Mouse (Mus musculus): ENCODE results near the gene Arhgap15. TPM values are rescaled to one million over a fixed set of nuclear protein-coding genes. Genes with fewer than 3 reads are reported as not detected.

The Arhgap15 gene
- polyA plus RNA-seq, 1 experiment = 42.7 TPM

DNA sequence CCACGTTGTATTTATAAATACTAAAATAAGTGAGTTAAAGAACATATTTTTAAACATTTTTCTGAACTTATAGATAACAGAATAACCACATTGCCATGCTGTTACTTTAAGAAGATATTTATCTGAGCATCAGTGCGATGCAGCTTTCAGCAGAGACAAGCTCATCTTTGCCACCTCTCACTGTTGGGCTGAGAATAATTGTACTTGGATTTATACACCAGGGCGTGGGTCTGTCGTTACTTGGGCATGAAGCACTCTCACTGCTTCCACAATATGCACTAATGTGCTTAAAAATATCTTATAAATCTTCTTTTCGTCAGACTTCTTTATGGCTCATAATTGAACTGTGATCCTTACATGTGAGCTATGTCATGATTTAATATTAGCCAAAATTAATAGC, 372.5 kb downstream of the Arhgap15 start:
- no peak overlapping the region for H3K4me3 ChIP-seq (ENCODE audit: insufficient read depth, low read length)
- no peaks in the 10 kb centered on the region for H3K4me1 ChIP-seq (ENCODE audit: control insufficient read depth, insufficient read depth, low read length)
- H3K27ac ChIP-seq (ENCODE audit: insufficient read depth, low read depth, low read length) = no peak overlapping the region
- no peak for TF ChIP-seq POLR2A (IDR thresholded peaks at IDR 0.05; ENCODE audit: borderline replicate concordance, low read depth, low read length)
- TF ChIP-seq CTCF (IDR thresholded peaks at IDR 0.05; ENCODE audit: low read depth, low read length) = no peak

- no peak overlapping the region for H3K4me3 ChIP-seq (ENCODE audit: insufficient read depth, low read length)
- no peaks in the 10 kb centered on the region for H3K4me1 ChIP-seq (ENCODE audit: control insufficient read depth, insufficient read depth, low read length)
- no peak for TF ChIP-seq CTCF (IDR thresholded peaks at IDR 0.05; ENCODE audit: low read depth, low read length)
- no peak overlapping the region for H3K27ac ChIP-seq (ENCODE audit: insufficient read depth, low read depth, low read length)
Observed at GRCm38 (mm10) chr2:44123246-44123645, 374.6 kb downstream of the Arhgap15 start.

- no peak overlapping the region for H3K27ac ChIP-seq (ENCODE audit: insufficient read depth, low read depth, low read length)
- H3K4me3 ChIP-seq (ENCODE audit: insufficient read depth, low read length) = no peak overlapping the region
- H3K4me1 ChIP-seq (ENCODE audit: control insufficient read depth, insufficient read depth, low read length) = no peaks in the 10 kb centered on the region
- TF ChIP-seq POLR2A (IDR thresholded peaks at IDR 0.05; ENCODE audit: borderline replicate concordance, low read depth, low read length) (no peak), CTCF (IDR thresholded peaks at IDR 0.05; ENCODE audit: low read depth, low read length) (no peak)
Observed at GRCm38 (mm10) chr2:44124093-44124492, 375.5 kb downstream of the Arhgap15 start.

- H3K4me1 ChIP-seq (ENCODE audit: control insufficient read depth, insufficient read depth, low read length) = no peaks in the 10 kb centered on the region
- H3K27ac ChIP-seq (ENCODE audit: insufficient read depth, low read depth, low read length) = no peak overlapping the region
- H3K4me3 ChIP-seq (ENCODE audit: insufficient read depth, low read length) = no peak overlapping the region
- TF ChIP-seq CTCF (IDR thresholded peaks at IDR 0.05; ENCODE audit: low read depth, low read length) = no peak
- TF ChIP-seq POLR2A (IDR thresholded peaks at IDR 0.05; ENCODE audit: borderline replicate concordance, low read depth, low read length) = no peak
Observed at GRCm38 (mm10) chr2:44124683-44125082, 376.1 kb downstream of the Arhgap15 start.

GRCm38 (mm10) chr2:44126044-44126695, 377.5 kb downstream of the Arhgap15 start:
- TF ChIP-seq POLR2A (IDR thresholded peaks at IDR 0.05; ENCODE audit: borderline replicate concordance, low read depth, low read length) (no peak), CTCF (IDR thresholded peaks at IDR 0.05; ENCODE audit: low read depth, low read length) (no peak)
- Histone ChIP-seq H3K27ac (ENCODE audit: insufficient read depth, low read depth, low read length) (no peak overlapping the region), H3K4me3 (ENCODE audit: insufficient read depth, low read length) (no peak overlapping the region), H3K4me1 (ENCODE audit: control insufficient read depth, insufficient read depth, low read length) (no peaks in the 10 kb centered on the region)

DNA sequence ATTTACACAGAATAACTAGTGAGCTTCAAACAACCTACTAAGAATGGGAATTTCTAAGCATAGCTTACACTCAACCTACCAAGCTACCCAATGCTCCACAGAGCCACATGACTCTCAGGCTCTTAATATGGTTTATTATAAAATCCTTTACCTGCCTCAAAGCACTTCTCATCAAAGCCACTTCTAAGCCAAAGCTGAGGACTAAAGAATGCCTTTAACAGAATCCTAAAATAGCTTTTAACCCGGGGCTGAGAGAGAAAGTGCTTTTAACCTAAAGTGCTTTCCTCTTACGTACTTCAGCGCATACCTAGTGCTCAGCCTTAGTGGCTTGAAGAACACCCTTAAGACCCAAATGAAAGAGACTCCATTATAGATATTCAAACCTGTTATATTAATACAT, 380.9 kb downstream of the Arhgap15 start:
- H3K27ac ChIP-seq (ENCODE audit: insufficient read depth, low read depth, low read length) = no peak overlapping the region
- H3K4me3 ChIP-seq (ENCODE audit: insufficient read depth, low read length) = no peak overlapping the region
- no peaks in the 10 kb centered on the region for H3K4me1 ChIP-seq (ENCODE audit: control insufficient read depth, insufficient read depth, low read length)
- no peak for TF ChIP-seq CTCF (IDR thresholded peaks at IDR 0.05; ENCODE audit: low read depth, low read length)
- TF ChIP-seq POLR2A (IDR thresholded peaks at IDR 0.05; ENCODE audit: borderline replicate concordance, low read depth, low read length) = no peak

GRCm38 (mm10) chr2:44131271-44131670, 382.6 kb downstream of the Arhgap15 start:
- no peak for TF ChIP-seq CTCF (IDR thresholded peaks at IDR 0.05; ENCODE audit: low read depth, low read length)
- TF ChIP-seq POLR2A (IDR thresholded peaks at IDR 0.05; ENCODE audit: borderline replicate concordance, low read depth, low read length) = no peak
- Histone ChIP-seq H3K4me1 (ENCODE audit: control insufficient read depth, insufficient read depth, low read length) (no peaks in the 10 kb centered on the region), H3K4me3 (ENCODE audit: insufficient read depth, low read length) (no peak overlapping the region), H3K27ac (ENCODE audit: insufficient read depth, low read depth, low read length) (no peak overlapping the region)

GRCm38 (mm10) chr2:44134796-44135195, 386.2 kb downstream of the Arhgap15 start:
- H3K27ac ChIP-seq (ENCODE audit: insufficient read depth, low read depth, low read length) = no peak overlapping the region
- TF ChIP-seq CTCF (IDR thresholded peaks at IDR 0.05; ENCODE audit: low read depth, low read length) (no peak), POLR2A (IDR thresholded peaks at IDR 0.05; ENCODE audit: borderline replicate concordance, low read depth, low read length) (no peak)

GRCm38 (mm10) chr2:44140455-44140854, 391.8 kb downstream of the Arhgap15 start:
- TF ChIP-seq CTCF (IDR thresholded peaks at IDR 0.05; ENCODE audit: low read depth, low read length) = no peak
- TF ChIP-seq POLR2A (IDR thresholded peaks at IDR 0.05; ENCODE audit: borderline replicate concordance, low read depth, low read length) = no peak
- Histone ChIP-seq H3K27ac (ENCODE audit: insufficient read depth, low read depth, low read length) (no peak overlapping the region), H3K4me3 (ENCODE audit: insufficient read depth, low read length) (no peak overlapping the region), H3K4me1 (ENCODE audit: control insufficient read depth, insufficient read depth, low read length) (no peaks in the 10 kb centered on the region)

More at GRCm38 (mm10) chr2:44134796-44135195, 386.2 kb downstream of the Arhgap15 start:
- Histone ChIP-seq H3K4me1 (ENCODE audit: control insufficient read depth, insufficient read depth, low read length) (no peaks in the 10 kb centered on the region), H3K4me3 (ENCODE audit: insufficient read depth, low read length) (no peak overlapping the region)

- Histone ChIP-seq H3K4me3 (ENCODE audit: insufficient read depth, low read length) (no peak overlapping the region), H3K4me1 (ENCODE audit: control insufficient read depth, insufficient read depth, low read length) (no peaks in the 10 kb centered on the region), H3K27ac (ENCODE audit: insufficient read depth, low read depth, low read length) (no peak overlapping the region)
- no peak for TF ChIP-seq CTCF (IDR thresholded peaks at IDR 0.05; ENCODE audit: low read depth, low read length)
- TF ChIP-seq POLR2A (IDR thresholded peaks at IDR 0.05; ENCODE audit: borderline replicate concordance, low read depth, low read length) = no peak
Observed at GRCm38 (mm10) chr2:44142152-44142551, 393.5 kb downstream of the Arhgap15 start.

Data from bone marrow macrophage, adult 2 months (primary cell).